Mouse (Mus musculus): ENCODE results near the gene Art4.

- TF ChIP-seq GATA2 (IDR thresholded peaks at IDR 0.05; ENCODE audit: borderline replicate concordance, low read depth, low read length), result no peak
- TF ChIP-seq CTCF (IDR thresholded peaks at IDR 0.05; ENCODE audit: low read depth, low read length), result no peak
- TF ChIP-seq GATA1 (IDR thresholded peaks at IDR 0.05; ENCODE audit: borderline replicate concordance, low read length), result no peak
- TF ChIP-seq TAL1 (conservative IDR thresholded peaks at IDR 0.05; ENCODE audit: low read depth, low read length), result no peak
Measured at GRCm38 (mm10) chr6:136803739-136804633, 53.5 kb downstream of the Art4 start, which contains the start of gene Hist4h4.

Measured in G1E (cell line).